Mouse (Mus musculus) forelimb bud, embryonic 11.5 days (tissue): ENCODE results near the gene Irgc1.

Experiments
- DNase-seq: peaks from one replicate; pipeline ENCODE4 v3.0.0-alpha.2; 2012; ENCODE audit warnings: low read depth, low spot score

Irgc1 gene

DNA sequence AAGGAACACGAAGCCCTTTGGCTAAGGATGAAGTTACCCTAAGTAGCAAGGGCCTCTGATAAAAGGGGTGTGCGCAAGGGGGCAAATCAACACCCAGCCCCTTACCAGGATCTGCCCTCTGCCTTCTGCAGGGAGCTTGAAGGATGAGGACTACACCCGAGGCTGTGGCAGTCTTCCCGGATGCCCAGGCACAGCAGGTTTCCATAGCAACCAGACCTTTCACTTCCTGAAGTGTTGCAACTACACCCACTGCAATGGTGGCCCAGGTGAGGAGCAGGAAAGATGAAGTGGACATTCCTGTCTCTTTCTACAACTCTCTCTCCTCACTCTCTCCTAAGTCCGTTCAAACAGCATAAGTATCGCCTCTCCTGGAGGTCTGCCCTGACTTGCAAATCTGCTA is 20.3 kb upstream of the Irgc1 start:
- DNase-seq = no peak

GRCm38 (mm10) chr7:24470356-24470755 is 18.3 kb upstream of the Irgc1 start:
- no peak for DNase-seq

GRCm38 (mm10) chr7:24469126-24469525 is 17.0 kb upstream of the Irgc1 start:
- no peak for DNase-seq

DNA sequence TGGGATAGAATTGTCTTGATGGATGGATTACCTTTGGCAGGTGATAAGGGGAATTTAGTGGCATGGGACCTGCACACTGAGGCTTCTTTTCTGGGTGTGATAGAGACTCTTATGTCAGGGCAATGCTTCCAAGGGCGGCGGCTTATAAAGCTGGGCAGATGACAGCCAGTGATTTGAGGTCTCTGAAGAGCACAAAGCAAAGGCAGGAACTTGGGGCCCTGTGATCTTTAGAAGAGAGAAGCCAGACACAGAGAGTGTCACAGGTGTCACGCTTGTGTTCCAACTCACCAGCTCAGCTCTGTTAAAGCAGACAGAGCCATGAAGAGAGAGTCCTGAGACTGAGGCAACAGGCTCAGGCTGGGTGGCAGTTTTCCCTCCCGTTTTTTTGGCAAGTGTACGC is 15.8 kb upstream of the Irgc1 start:
- DNase-seq = no peak

DNA sequence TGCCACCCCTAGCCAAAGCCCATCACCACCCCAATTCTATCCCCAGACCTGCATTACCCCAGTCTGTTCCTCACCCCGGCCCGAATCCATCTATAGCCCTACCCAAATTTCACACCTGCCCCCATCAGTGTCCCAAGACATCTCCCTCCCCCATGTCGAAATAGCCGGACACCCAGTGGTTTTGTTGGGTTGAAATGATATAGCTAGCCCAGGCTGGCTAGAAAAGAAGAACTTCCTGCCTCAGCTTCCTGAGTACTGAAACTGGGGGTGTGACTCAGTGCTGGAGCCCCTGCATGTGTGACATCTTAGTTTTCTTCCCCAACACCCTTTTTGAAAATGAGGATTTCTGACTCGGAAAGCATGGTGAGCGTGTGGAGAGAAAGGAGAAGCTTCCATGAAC is 14.7 kb upstream of the Irgc1 start:
- no peak for DNase-seq

DNA sequence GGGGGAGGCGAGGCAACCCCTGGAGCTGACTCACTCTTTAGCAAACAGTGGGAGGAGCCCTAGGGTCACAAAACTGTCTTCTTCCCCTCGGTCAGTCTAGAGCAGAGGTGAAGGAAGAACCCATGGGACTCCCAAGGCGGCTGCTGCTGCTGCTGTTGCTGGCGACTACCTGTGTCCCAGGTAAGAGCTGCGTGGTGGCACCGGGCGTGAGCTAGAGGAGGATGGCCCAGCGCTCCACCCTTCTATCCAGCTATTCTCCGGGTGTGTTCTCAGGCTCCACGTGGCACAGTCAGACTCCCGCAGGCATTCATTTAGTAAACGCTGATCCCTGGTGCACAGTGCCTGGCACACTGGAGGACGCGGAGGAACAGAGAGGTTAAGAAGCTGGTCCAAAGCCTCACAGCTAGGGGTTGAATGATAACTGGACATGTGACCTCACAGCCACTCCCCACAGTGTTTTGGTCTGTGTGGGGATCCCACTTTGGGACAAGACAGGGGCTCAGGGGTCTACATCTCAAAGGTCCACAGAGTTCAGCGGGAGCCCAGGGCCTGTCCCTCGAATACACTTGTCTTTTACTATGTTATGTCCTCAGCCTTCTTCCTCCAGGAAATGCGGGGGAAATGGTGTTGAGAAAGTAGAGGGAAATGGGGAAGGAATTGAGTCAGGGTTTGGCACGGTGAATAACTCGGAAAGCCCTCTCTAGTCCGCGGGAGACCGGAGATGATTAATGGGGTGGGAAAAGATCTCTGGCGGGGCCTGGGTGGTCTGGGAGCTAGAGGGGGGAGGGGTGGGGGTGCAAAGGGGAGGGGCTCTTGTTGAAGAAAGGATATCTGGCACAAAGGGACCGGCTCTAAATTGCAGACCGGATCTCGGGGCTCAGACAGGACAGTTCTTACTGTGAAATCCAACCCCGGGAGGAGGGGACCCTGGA is 10.6 kb upstream of the Irgc1 start, which contains the start of gene Plaur:
Gene Plaur, plus strand, starts transcription at position 97 of the 932 bp plus-strand sequence.
- DNase-seq = peak; percentile 65

DNA sequence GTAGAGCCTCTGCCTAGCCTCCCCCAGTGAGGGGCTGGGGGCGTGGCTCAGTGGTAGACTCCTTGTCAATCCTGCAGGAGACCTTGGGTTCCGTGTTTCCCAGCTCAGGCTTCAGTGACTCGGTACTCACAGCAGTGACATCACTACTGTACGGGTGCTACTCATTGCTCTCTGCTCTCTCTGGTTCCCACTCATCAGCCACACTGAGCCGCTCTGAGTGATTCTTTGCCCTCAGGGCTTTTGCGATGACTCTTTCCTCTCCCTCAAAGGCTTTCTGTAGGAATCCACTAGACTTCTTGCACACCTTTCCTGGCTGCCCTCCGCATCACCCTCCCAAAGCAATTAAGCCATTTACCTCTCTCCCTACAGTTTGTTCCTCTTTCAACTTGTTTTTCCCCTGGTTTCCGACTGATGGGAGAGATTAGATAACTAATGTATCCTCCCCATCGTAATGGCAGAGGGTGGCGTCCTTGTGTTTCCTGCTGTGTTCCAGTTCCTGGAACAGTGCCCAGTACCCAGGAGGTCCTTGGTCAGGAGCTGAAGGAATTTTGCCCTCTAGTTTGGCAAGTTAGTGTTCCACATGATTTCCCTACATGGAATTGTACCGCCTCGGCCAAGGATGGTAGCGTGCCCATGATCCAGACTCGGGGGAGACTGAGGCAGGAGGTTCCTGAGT is 9.4 kb upstream of the Irgc1 start:
- no peak for DNase-seq

DNA sequence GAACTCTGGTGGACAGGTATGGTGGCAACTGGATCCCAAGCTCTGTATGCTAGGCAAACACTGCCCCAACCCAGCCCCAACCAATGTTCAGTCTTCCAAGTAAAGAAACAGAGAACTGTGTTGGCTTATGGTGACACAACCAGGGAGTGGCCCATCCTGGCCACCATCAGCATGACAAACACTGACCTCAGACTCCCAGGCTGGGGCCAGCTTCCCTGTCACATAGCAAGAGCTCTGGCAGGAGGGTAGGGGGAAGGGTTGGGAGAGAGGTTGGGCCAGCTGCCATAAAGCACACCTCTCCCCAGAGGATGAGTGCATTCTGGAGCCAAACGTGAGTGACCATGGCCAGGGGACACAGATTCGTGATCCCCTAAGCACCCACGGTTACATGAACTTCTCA is 7.7 kb upstream of the Irgc1 start:
- DNase-seq = no peak

DNA sequence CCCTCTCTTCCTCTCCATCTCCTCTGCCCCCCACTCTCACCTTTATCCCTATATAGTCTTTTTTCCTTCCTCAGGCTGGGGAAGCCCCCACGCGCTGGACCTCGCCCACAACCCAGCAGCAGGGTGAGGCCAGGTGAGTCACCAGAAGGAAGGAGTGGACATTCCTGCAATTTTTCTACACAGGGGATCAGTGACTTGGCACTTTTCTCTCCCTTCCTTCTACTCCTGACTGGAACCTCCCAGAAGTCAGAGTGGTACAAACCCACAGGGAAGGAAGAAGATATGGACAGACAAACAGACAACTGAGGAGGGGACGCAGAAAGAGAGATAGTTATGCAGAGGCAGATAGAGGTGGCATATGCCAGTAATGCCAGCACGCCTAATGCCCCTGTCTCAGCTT is 7.3 kb upstream of the Irgc1 start:
- no peak for DNase-seq

DNA sequence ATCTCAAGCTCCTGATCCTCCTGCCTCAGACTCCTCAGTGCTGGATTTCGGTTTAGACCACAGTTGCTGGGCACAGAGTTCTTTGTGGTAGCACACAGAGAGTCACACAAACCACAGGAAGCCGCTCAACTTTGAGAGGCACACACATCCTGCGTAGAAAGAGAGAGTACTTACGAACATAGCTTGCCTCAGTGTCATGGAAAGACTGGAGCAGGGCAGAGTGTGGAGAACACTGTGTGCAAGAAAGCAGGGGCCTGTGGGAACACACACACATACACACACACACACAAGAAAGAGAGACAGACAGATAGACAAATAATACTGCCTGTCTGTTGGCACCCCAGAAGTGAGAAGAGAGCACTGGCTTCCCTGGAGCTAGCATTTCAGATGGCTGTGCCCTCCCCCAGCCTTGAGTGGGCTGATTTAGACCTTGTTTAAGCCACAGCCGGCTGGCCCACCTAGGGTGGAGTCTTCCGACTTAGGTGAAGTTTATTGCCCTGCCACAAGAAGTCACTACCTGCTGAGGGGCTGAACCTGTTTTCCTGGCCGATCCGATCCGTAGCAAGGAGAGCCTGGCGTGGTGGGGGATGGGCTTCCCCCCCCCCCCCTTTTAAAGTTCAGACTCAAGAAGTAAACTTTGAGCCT is 5.8 kb upstream of the Irgc1 start:
- DNase-seq = no peak

GRCm38 (mm10) chr7:24455726-24456125 is 3.6 kb upstream of the Irgc1 start:
- DNase-seq = no peak

- no peak for DNase-seq
Measured at GRCm38 (mm10) chr7:24454199-24454598, 2.1 kb upstream of the Irgc1 start.

GRCm38 (mm10) chr7:24450585-24451017 is 1.5 kb downstream of the Irgc1 start:
- no peak for DNase-seq

DNA sequence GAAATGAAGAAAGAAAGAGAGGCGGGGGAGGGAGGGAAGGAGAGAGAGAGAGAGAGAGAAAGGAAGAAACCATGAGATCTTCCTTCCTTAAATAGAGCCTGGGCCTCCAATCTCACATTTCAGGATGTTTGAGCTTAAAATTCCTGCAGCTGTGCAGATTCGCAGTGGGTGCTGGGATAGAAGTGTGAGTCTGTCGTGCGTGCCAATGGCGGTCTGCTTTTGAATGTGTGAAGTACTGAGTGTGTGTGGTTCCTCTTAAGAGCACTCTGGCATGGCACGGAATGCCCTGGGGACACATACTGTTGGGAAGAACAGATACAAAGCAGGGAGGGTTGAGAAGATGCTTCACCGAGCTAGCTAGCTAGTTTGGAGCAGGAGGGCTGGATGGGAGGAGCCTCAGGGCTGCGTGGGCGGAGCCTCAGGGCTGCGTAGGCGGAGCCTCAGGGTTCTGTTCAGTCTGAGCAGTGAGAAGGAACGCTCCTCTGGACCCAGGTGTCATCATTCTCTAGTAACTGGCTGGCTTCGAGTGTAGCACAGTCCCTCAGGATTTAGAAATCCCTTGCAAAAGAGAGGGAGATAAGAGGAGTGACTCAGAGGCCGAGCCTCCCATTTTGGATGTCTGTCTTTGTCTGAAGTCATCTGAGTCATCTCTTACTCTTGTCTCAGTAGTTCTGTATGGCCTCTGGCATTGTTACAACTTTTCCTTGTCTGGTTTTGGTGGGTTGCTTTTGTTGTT is 3.1 kb downstream of the Irgc1 start:
- DNase-seq = no peak

GRCm38 (mm10) chr7:24446697-24447340 is 5.3 kb downstream of the Irgc1 start:
- no peak for DNase-seq

GRCm38 (mm10) chr7:24445266-24445926 is 6.7 kb downstream of the Irgc1 start:
- no peak for DNase-seq

DNA sequence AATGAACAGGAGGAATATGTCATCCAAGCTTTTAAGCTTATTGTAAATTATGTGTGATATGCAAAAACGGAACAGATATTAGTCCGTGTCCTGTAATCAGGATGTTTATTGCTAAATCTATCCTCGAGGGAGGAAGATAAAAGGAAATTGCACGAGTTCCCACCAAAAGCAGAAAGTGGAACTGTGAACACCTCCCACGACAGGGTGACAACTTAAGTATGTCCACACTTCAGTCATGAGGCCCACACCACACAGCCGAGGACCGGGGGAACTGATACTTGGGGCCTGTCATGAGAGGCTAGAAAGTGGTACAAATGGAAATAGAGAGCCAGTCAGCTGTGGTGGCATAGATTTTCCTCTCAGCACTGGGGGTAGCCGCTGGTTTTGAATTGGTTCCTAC is 9.8 kb downstream of the Irgc1 start:
- DNase-seq = no peak

DNA sequence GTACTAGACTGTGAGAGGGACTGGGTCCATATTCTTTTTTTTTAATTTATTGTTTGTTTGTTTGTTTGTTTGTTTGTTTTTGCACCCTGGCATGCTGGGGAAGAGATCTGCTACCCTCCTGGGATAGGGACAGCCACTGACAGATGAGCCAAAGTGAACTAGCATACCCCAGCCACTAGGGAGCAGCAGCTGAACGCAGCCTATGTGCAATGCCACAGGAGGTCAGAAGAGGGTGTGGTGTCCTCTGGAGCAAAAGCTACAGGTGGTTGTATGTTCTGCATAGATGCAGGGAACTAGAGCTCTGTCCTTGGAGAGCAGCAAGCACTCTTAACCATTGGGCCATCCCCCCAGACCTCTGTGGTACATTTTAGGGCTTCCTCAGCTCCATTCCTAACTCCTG is 10.3 kb downstream of the Irgc1 start:
- peak; percentile 68 for DNase-seq

- DNase-seq = no peak
Measured at GRCm38 (mm10) chr7:24439891-24440290, 12.2 kb downstream of the Irgc1 start.

DNA sequence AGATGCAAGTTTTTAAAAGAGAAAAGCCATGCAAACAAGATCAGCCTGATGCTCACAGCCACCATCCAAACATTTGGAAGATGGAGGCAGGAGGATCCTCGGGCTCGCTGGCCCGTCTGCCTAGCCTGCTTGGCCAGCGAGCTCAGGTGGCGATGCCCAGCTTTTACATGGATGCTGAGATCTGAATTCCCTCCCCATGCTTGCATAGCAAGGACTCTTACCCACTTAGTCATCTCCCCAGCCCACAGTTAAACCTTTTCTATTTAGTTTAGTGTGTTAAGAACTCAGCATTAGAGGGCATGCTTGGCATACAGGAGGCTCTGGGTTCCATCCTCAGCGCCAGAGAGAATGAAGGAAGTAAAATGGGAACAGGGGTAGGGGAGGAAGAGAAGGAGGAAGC is 12.9 kb downstream of the Irgc1 start:
- DNase-seq = no peak

DNA sequence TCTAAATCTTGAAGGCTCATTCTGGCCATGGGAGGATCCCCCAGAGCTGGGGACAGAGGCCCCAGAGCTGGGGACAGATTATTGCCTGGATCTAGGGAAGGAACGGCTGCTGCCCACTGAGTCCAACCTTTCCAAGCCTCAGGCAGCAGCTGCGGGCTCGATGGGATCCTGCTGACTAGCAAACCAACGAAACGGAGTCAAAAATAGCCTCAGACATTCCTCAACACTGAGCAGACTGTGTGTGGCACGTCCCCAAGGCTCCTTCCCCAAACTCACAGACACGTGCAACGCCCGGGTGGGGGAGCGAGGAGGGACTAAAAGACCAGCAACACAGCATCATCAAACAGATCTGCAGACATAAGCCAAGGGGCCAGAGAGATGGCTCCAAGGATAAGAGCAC is 14.1 kb downstream of the Irgc1 start:
- DNase-seq = no peak
